Mouse (Mus musculus) mature B cell (primary cell): Measurements from ENCODE around the gene Spata1.
"Not testable (repeated sequence)": the region's sequence is repeated elsewhere in the genome, so short reads cannot be mapped to it uniquely, and the experiment has no call there.

Experiments
- in situ Hi-C: fragments of 300-500 bp; cut with MboI; formaldehyde crosslinking; loops from 2 replicates; pipeline ENCODE4 v1.14.3; 2019

The Spata1 gene

GRCm38 (mm10) chr3:146451375-146451774 is 48.2 kb downstream of the Spata1 start:
- in situ Hi-C loops = no loop called here

DNA sequence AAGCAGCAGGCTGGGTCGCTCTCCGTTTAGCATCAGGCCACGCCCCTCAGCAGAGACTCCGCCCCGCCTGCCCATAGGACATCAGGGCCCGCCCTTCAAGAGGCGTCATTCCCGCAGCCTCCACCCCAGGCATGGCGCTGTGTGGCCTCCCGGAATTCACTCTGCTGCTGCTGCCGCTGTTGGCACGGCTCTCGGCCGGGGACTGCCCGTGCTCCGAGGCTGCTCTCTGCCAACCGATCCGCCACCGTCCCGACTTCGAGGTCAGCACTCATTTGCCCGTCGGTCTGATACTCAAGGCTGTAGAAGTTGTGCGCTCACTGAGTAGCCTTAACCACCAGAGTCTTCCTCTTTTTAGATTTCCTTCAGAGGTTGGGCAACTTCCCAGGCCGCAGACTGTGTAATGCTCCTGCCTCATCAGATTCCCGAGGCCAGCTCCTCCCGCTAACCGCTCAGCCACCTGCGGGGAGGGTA is 49.1 kb downstream of the Spata1 start:
- in situ Hi-C loops = no loop called here

GRCm38 (mm10) chr3:146449745-146450250 is 49.8 kb downstream of the Spata1 start, which contains the start of gene Ctbs:
Gene Ctbs (plus strand): TSS chr3:146449795.
- in situ Hi-C loops = no loop called here

- in situ Hi-C loops = no loop called here
Observed at GRCm38 (mm10) chr3:146448969-146449368, 50.6 kb downstream of the Spata1 start.

DNA sequence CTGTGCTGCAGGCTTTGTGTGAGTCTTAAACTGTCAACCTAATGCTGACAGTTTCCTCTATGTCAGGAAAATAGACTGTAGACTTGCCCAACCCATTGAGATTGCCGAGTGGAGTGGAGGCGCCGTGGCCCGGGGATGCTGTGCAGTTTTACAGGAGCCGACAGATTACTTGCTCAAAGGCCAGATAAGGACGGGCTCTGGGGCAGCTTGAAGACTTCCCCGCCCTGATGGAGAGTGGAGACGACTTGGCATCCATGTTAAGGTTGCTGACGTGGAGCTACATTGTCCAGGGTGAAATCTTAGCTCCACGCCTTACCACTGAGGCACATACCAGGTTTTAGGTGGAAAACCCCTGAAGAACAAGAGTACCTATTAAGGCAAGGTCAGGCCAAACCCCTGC is 51.2 kb downstream of the Spata1 start:
- in situ Hi-C loops = no loop called here

DNA sequence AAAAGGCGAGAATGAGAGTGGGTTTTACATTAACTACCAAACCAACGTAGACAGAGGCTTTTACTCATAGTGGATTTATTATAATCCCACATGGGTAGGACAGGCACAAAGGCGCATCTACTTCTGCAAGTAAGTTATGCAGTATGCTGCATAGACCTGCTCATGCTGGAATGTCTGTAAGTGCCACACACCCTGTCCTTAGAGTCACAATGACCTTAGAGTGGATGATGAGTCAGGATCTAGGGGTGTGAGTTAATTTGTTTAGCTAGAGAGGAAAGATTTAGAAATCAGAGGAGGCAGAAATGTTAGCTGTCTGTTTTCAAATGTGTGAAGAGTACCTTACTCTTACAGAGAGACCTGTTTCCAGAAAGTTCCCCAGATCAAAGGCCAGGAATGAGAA is 52.0 kb downstream of the Spata1 start:
- in situ Hi-C loops = no loop called here

GRCm38 (mm10) chr3:146447156-146447555 is 52.4 kb downstream of the Spata1 start:
- in situ Hi-C loops = no loop called here

- in situ Hi-C loops = no loop called here
Observed at GRCm38 (mm10) chr3:146444880-146445279, 54.7 kb downstream of the Spata1 start.

- in situ Hi-C loops = no loop called here
Observed at GRCm38 (mm10) chr3:146443380-146443779, 56.2 kb downstream of the Spata1 start.

DNA sequence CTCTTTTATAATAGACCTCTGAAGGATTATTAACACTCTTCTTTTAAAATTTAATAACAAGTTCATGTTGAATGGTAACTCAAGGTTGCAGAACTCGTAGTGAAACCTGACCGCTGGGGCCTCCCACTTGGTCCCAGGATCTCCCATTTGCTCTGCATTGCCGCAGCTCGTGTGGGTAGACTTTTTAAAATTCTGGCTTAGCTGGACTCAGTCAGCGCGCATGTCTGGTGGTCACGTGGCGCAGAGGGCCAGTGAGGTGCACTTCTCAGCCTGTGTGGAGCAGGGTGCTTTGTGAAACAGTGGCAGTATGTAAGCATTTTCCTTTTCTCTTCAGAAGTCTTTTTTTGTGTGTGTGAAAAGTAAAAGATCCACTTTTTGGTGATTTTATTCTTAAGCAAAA is 56.6 kb downstream of the Spata1 start:
- in situ Hi-C loops = no loop called here

DNA sequence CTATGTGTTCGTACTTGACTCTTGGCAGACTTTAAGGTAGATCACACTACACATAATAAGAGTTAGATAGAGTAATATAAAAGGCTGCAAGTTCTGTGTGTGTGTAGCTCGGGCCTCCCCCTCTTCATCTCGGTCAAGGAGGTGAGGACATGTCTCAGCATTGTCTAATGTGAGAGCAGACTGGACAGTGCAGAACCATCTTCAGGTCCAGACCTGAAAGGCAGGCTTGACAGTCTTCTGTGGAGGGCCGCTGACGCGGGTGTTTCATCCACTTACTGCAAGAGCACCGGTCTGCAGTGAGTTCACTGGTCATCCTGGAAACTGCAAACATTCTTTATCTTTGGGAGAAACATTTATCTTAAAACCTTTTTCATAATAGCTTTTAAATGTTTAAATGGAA is 57.1 kb downstream of the Spata1 start:
- in situ Hi-C loops = no loop called here

DNA sequence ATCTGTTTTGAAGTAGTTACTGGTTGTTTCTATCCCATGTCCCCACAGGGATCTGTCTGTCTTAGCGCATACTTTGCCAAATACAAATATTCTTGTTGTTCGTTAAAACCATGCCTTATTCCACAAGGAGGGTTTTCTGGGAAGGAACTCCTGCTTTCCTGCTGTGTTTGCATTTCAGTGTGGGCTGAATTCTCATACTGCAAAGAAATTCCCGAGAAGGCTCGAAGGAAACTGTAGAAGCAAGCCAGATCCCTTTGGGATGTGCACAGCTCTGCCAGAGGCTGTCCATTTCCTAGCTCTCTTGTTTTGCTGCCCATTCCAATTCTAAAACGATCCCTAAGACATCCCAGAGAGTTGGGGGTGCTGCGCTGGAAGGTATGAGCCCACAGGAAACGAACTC is 59.1 kb downstream of the Spata1 start:
- in situ Hi-C loops = no loop called here

GRCm38 (mm10) chr3:146440011-146440410 is 59.5 kb downstream of the Spata1 start:
- in situ Hi-C loops = no loop called here

DNA sequence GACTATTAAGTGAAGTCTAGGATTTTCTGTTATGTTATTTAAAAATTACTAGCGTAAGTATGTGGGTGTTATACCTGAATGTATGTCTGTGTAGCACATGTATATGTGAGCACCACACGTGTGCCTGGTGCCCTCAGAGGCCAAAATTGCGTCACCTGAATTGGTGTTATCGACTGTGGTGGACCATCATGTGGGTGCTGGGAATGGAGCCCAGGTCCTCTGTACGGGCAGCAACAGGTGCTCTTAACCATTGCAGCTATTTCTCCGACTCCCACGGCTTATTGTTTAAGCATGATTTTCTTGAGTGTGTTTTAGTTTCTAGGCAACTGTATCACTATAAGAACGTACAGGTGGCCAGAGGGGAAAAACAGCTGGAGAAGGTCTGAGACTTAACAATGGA is 63.4 kb downstream of the Spata1 start:
- in situ Hi-C loops = no loop called here

GRCm38 (mm10) chr3:146435533-146435932 is 64.0 kb downstream of the Spata1 start:
- in situ Hi-C loops = no loop called here

GRCm38 (mm10) chr3:146434686-146435085 is 64.9 kb downstream of the Spata1 start:
- in situ Hi-C loops = no loop called here

- in situ Hi-C loops = no loop called here
Observed at GRCm38 (mm10) chr3:146433681-146434350, 65.7 kb downstream of the Spata1 start.

DNA sequence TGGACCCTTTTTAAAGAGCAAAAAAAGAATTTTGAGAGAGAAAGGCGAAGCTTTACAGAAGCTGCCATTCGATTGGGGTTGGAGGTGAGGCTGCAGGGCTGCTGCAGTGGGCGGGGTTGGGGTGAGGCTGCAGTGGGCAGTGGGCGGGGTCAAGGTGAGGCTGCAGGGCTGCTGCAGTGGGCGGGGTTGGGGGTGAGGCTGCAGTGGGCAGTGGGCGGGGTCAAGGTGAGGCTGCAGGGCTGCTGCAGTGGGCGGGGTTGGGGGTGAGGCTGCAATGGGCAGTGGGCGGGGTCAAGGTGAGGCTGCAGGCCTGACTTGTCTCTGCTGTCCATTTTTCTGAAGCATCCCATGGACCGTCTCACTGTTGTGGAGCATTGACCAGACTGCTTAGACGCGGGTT is 66.5 kb downstream of the Spata1 start:
- in situ Hi-C loops = not testable (repeated sequence)

GRCm38 (mm10) chr3:146426489-146426888 is 73.1 kb downstream of the Spata1 start:
- in situ Hi-C loops = no loop called here

- in situ Hi-C loops = no loop called here
Observed at GRCm38 (mm10) chr3:146425902-146426301, 73.7 kb downstream of the Spata1 start.

DNA sequence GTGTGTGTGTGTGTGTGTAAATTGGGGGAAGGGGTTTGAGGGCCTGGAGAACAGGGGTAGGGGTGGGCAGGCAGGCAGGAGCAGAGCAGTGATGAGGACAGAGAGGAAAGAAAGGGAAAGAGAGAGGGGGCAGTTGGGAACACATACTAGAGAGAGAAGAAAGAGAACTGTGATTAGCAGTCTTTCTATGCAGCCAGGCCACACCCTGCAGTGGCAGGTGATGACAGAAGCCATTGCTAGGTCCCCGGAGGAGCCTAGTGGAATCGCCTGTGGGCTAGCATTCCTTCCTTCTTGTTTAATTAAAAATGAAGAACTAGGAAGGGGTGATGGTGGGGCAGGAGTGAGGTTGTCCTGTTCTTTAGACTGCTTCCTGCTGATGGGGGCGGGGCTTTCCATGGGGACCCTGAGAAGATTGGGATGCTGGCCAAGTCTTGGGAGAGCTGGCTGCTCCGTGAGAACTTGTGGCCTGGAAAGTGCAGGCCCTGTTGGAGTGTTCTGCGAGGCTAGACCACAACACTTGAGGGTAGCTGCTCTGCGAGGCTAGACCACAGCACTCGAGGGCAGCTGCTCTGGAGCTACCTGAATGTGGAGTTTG is 75.2 kb downstream of the Spata1 start:
- in situ Hi-C loops = no loop called here

DNA sequence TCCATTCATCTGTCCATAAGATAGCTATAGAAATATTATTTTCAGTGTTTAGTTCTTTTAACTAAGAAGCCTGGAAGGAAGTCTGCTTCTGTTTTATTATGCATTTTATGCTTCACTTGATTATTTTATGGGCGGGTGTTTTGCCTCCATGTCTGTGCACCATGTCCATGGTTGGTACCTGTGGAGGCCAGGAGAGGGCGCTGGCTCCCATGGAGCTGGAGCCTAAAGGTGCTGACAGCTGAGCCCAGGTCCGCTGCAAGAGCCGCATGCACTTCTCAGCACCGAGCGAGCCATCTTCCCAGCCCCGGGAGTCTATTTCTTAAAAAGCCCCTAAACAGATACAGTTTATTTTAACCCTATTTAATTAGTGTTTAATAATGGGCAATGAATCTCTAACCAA is 75.8 kb downstream of the Spata1 start:
- in situ Hi-C loops = no loop called here

DNA sequence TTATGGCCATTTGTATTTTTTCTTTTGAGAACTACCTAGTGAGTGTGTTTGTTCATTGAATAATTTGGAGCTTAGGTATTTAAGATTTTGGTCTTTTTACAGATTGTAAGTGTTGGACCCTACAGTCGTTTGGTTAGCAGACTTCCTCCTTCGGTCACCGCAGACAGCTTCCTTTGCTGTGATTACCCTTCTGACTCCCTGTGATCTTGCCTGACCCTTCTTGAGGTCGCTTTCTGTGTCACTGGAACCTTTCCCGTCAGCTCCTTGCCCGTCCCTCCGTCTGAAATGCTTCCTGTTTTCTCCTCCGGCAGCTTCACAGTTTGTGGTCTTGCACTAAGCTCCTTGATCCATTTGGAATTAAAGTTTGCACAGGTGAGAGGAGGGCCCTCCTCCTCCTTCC is 77.8 kb downstream of the Spata1 start:
- in situ Hi-C loops = no loop called here
